Mouse (Mus musculus) E14TG2a.4 (cell line): Measurements from ENCODE around the gene Gmip.

Source experiments
- CTCF ChIP-seq: conservative IDR thresholded peaks from 2 replicates; pipeline ENCODE4 v1.5.1; 2014; ENCODE audit warnings: low read length
- NANOG ChIP-seq: IDR thresholded peaks from 2 replicates; pipeline ENCODE4 v1.6.1; 2014; ENCODE audit warnings: borderline replicate concordance, low read length, mixed read lengths
- POU5F1 ChIP-seq: IDR thresholded peaks from 2 replicates; pipeline ENCODE4 v1.6.1; 2014; ENCODE audit warnings: low read length, borderline replicate concordance

- TF ChIP-seq CTCF (no peak), NANOG (no peak), POU5F1 (no peak)
These were observed 14.8 kb upstream of the Gmip start for GRCm38 (mm10) chr8:69793666-69794065.
